In genomic region chr2:91071059-91071458, GRCm38 (mm10) we compare ENCODE assay signal across 8 mouse cellular contexts. TPM values are rescaled to one million over a fixed set of nuclear protein-coding genes. Genes with fewer than 3 reads are reported as not detected.
DNase-seq lines count a peak whose midpoint lies in the region; ATAC-seq and TF ChIP-seq lines count a peak whose summit lies in the region.

No protein-coding gene starts in this region.

- peaks cover 11% of the 10 kb centered on the region for H3K36me3 ChIP-seq in lung, embryonic 14.5 days (ENCODE audit: insufficient read depth)
- H3K36me3 ChIP-seq in intestine, embryonic 14.5 days (ENCODE audit: control insufficient read depth, insufficient read depth, low read length): peaks cover 7% of the 10 kb centered on the region; the same call in 1 of the 2 replicates
- no peaks in the 10 kb centered on the region for H3K36me3 ChIP-seq in neural tube, embryonic 12.5 days

- TF ChIP-seq CTCF in lung, embryonic 14.5 days (IDR thresholded peaks at IDR 0.05; ENCODE audit: low read depth): no peak
- no peak for TF ChIP-seq CTCF in embryonic fibroblast, embryonic 13.5 days (IDR thresholded peaks at IDR 0.05; ENCODE audit: borderline replicate concordance, insufficient read depth, low read length)

- WGBS in lung, embryonic 14.5 days: 81% methylated on average over 10 of the region's 10 CpGs
- WGBS in intestine, embryonic 14.5 days: 85% methylated on average over 10 of the region's 10 CpGs
- 88% methylated on average over 10 of the region's 10 CpGs for WGBS in neural tube, embryonic 12.5 days

- H3K27me3 ChIP-seq in lung, embryonic 14.5 days (ENCODE audit: insufficient read depth, low read length): no peaks in the 10 kb centered on the region
- no peaks in the 10 kb centered on the region for H3K27me3 ChIP-seq in intestine, embryonic 14.5 days (replicated peaks; ENCODE audit: control insufficient read depth, insufficient read depth, low read length)
- H3K27me3 ChIP-seq in neural tube, embryonic 12.5 days (replicated peaks): no peaks in the 10 kb centered on the region

- no peak for TF ChIP-seq POLR2A in embryonic fibroblast, embryonic 13.5 days (IDR thresholded peaks at IDR 0.05; ENCODE audit: low read depth, low read length)

- H3K4me3 ChIP-seq in lung, embryonic 14.5 days (ENCODE audit: low read depth, low read length): peak overlapping the region; percentile 58
- peak overlapping the region; percentile 31; the same call in 1 of the 2 replicates for H3K4me3 ChIP-seq in embryonic fibroblast, embryonic 13.5 days (ENCODE audit: insufficient read depth, low read length)
- H3K4me3 ChIP-seq in intestine, embryonic 14.5 days (ENCODE audit: low read depth, low read length): peak overlapping the region; percentile 71
- peak overlapping the region; percentile 69 for H3K4me3 ChIP-seq in neural tube, embryonic 12.5 days

- H3K27ac ChIP-seq in lung, embryonic 14.5 days (ENCODE audit: low read depth): peak overlapping the region; percentile 82
- H3K27ac ChIP-seq in embryonic fibroblast, embryonic 13.5 days (ENCODE audit: insufficient read depth, low read length): peak overlapping the region; percentile 79
- peak overlapping the region; percentile 79 for H3K27ac ChIP-seq in intestine, embryonic 14.5 days (ENCODE audit: low read depth)
- H3K27ac ChIP-seq in neural tube, embryonic 12.5 days: peak overlapping the region; percentile 50; the same call in 1 of the 2 replicates

- ATAC-seq in lung, embryonic 14.5 days (ENCODE audit: insufficient read depth): no peak
- ATAC-seq in intestine, embryonic 14.5 days (replicated peaks; ENCODE audit: low FRiP score, low TSS enrichment, low read depth): no peak
- peak; percentile 3; the same call in 1 of the 2 replicates for ATAC-seq in neural tube, embryonic 12.5 days (ENCODE audit: low FRiP score, low read depth)

- H3K9me3 ChIP-seq in lung, embryonic 14.5 days (ENCODE audit: low read depth, low read length): no peaks in the 10 kb centered on the region
- no peaks in the 10 kb centered on the region for H3K9me3 ChIP-seq in intestine, embryonic 14.5 days (ENCODE audit: control insufficient read depth, low read length)
- H3K9me3 ChIP-seq in neural tube, embryonic 12.5 days: no peaks in the 10 kb centered on the region

- no peak for DNase-seq in lung, embryonic 14.5 days
- DNase-seq in lung, postnatal 10 days: no peak
- no peak for DNase-seq in intestine, embryonic 14.5 days (ENCODE audit: low spot score)
- DNase-seq in frontal cortex, postnatal 36 days (ENCODE audit: low spot score in 2 of 2): no peak
- DNase-seq in urinary bladder, postnatal 4 days (ENCODE audit: low spot score in 2 of 2): no peak
- no peak for DNase-seq in thymus, adult 18-20 months

- peak overlapping the region; percentile 86 for H3K4me2 ChIP-seq in lung, embryonic 14.5 days
- H3K4me2 ChIP-seq in intestine, embryonic 14.5 days (ENCODE audit: low read length): peak overlapping the region; percentile 65
- H3K4me2 ChIP-seq in neural tube, embryonic 12.5 days (replicated peaks): peak overlapping the region; percentile 82

- peaks cover 6% of the 10 kb centered on the region; the same call in 1 of the 2 replicates for H3K4me1 ChIP-seq in lung, embryonic 14.5 days (ENCODE audit: insufficient read depth)
- H3K4me1 ChIP-seq in embryonic fibroblast, embryonic 13.5 days (ENCODE audit: control insufficient read depth, insufficient read depth, low read length): no peaks in the 10 kb centered on the region
- peaks cover 12% of the 10 kb centered on the region for H3K4me1 ChIP-seq in intestine, embryonic 14.5 days (replicated peaks; ENCODE audit: control insufficient read depth, insufficient read depth, low read length)
- H3K4me1 ChIP-seq in neural tube, embryonic 12.5 days: peaks cover 23% of the 10 kb centered on the region

- peak overlapping the region; percentile 57 for H3K9ac ChIP-seq in lung, embryonic 14.5 days
- peak overlapping the region; percentile 57 for H3K9ac ChIP-seq in intestine, embryonic 14.5 days (ENCODE audit: low read length)
- H3K9ac ChIP-seq in neural tube, embryonic 12.5 days: peak overlapping the region; percentile 78

RNA-seq across cellular contexts. Expression of gene Slc39a13, which starts 0.8 kb away (rescaled TPM):
- polyA plus RNA-seq in lung, embryonic 14.5 days (2014; fragmentation: Nextera tagmentation; extraction: Ambion mirVana): 29.0 and 33.3 TPM in 2 replicates
- polyA plus RNA-seq in embryonic fibroblast, embryonic 13.5 days (2011; ENCODE audit: insufficient read length, low read depth, missing spikeins): 93.5 and 104 TPM in 2 replicates
- 29.7 and 32.3 TPM in 2 replicates for polyA plus RNA-seq in intestine, embryonic 14.5 days (2014; fragmentation: Nextera tagmentation; extraction: Ambion mirVana)
- 30.0 and 30.9 TPM in 2 replicates for polyA plus RNA-seq in neural tube, embryonic 12.5 days (2016; fragmentation: Nextera tagmentation; extraction: Ambion mirVana)

RNA-seq across cellular contexts. Expression of gene Spi1, which starts 11.1 kb away (rescaled TPM):
- polyA plus RNA-seq in lung, embryonic 14.5 days (2014; fragmentation: Nextera tagmentation; extraction: Ambion mirVana): 6.2 TPM in 2 replicates
- 0.79 TPM in 1 of 2 replicates, not detected in the other for polyA plus RNA-seq in embryonic fibroblast, embryonic 13.5 days (2011; ENCODE audit: insufficient read length, low read depth, missing spikeins)
- 5.3 and 6.9 TPM in 2 replicates for polyA plus RNA-seq in intestine, embryonic 14.5 days (2014; fragmentation: Nextera tagmentation; extraction: Ambion mirVana)
- polyA plus RNA-seq in neural tube, embryonic 12.5 days (2016; fragmentation: Nextera tagmentation; extraction: Ambion mirVana): 4.0 and 4.6 TPM in 2 replicates

RNA-seq across cellular contexts. Expression of gene Psmc3, which starts 17.2 kb away (rescaled TPM):
- 300 and 322 TPM in 2 replicates for polyA plus RNA-seq in lung, embryonic 14.5 days (2014; fragmentation: Nextera tagmentation; extraction: Ambion mirVana)
- 309 and 331 TPM in 2 replicates for polyA plus RNA-seq in embryonic fibroblast, embryonic 13.5 days (2011; ENCODE audit: insufficient read length, low read depth, missing spikeins)
- 280 and 322 TPM in 2 replicates for polyA plus RNA-seq in intestine, embryonic 14.5 days (2014; fragmentation: Nextera tagmentation; extraction: Ambion mirVana)
- polyA plus RNA-seq in neural tube, embryonic 12.5 days (2016; fragmentation: Nextera tagmentation; extraction: Ambion mirVana): 281 and 296 TPM in 2 replicates

RNA-seq across cellular contexts. Expression of gene Rapsn, which starts 35.6 kb away (rescaled TPM):
- polyA plus RNA-seq in lung, embryonic 14.5 days (2014; fragmentation: Nextera tagmentation; extraction: Ambion mirVana): 1.5 and 1.6 TPM in 2 replicates
- not detected in 2 replicates for polyA plus RNA-seq in embryonic fibroblast, embryonic 13.5 days (2011; ENCODE audit: insufficient read length, low read depth, missing spikeins)
- polyA plus RNA-seq in intestine, embryonic 14.5 days (2014; fragmentation: Nextera tagmentation; extraction: Ambion mirVana): 0.55 and 1.5 TPM in 2 replicates
- 3.5 and 4.7 TPM in 2 replicates for polyA plus RNA-seq in neural tube, embryonic 12.5 days (2016; fragmentation: Nextera tagmentation; extraction: Ambion mirVana)

RNA-seq across cellular contexts. Expression of gene Mybpc3, which starts 46.9 kb away (rescaled TPM):
- 0.47 and 7.7 TPM in 2 replicates for polyA plus RNA-seq in lung, embryonic 14.5 days (2014; fragmentation: Nextera tagmentation; extraction: Ambion mirVana)
- polyA plus RNA-seq in embryonic fibroblast, embryonic 13.5 days (2011; ENCODE audit: insufficient read length, low read depth, missing spikeins): not detected in 2 replicates
- not detected in 2 replicates for polyA plus RNA-seq in intestine, embryonic 14.5 days (2014; fragmentation: Nextera tagmentation; extraction: Ambion mirVana)
- 0.30 and 0.80 TPM in 2 replicates for polyA plus RNA-seq in neural tube, embryonic 12.5 days (2016; fragmentation: Nextera tagmentation; extraction: Ambion mirVana)
